Mouse (Mus musculus) embryo, embryonic 9.5 days (tissue): ENCODE measurements around the gene Hist2h2aa2.
"Not testable (repeated sequence)": the region's sequence is repeated elsewhere in the genome, so short reads cannot be mapped to it uniquely, and the experiment has no call there.

ENCODE experiments used
- DNase-seq: peaks from one replicate; pipeline ENCODE4 v3.0.0-alpha.2; 2017; ENCODE audit errors: extremely low spot score

Gene Hist2h2aa2

DNA sequence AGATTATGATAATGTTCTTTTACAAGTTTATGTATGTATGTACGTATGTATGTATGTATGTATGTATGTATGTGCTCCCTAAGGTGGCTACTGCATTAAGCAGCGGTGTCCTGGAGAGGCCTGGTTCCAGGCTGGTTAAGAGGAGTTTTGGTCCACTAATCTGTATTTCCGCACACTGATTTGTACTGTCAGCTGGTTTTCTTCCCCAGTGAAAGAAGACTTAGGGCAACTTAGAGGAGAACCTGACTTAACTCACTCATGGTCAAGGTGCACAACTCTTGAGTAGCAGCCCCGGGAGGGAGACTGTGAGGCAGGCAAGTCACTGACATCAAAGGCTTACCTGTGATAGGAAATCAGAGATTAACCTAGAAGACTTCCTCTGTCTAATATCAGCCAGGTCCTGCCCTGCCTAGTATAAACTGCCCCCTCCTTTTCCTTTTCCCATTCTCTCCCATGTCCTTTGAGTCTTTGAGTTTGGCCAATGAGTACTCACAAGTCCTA, 3.2 kb downstream of the Hist2h2aa2 start:
- no peak for DNase-seq

DNA sequence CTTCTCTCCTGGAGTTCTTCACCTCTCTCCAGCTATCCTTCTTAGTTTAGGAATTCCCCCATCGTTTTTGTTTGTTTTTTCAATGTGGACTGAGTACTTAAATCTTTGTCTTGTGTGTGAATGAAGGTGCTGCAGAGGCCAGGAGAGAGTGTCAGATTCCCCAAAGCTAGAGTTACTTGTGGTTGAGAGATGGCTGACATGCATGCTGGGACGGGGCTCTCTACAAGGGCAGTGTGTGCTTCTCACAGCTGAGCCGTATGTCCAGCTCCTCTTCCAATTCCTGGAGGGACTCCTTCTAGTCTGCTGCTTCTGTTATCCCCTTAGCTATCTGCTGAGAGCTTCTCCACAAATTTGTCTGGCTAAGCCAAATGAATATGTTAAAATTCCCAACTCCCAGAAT, 4.2 kb downstream of the Hist2h2aa2 start:
- DNase-seq = no peak

DNA sequence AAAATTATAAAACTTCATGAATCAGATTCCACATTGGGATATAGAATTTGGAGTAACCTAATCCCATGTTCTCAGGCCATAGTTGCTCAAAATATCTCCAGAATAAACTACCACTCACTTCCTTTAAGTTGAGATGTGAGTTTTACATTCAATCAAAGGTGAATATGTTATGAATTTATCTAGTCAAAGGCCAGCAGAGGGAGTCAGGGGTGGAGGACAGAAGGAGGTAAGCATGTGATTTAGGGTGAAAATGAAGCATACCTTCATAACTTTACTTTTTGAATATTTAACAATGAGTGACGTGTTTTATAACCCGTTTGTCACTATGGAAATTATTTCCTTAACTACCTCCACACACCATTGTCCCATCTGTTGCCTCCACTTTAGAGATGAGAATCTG, 5.2 kb downstream of the Hist2h2aa2 start:
- DNase-seq = no peak

DNA sequence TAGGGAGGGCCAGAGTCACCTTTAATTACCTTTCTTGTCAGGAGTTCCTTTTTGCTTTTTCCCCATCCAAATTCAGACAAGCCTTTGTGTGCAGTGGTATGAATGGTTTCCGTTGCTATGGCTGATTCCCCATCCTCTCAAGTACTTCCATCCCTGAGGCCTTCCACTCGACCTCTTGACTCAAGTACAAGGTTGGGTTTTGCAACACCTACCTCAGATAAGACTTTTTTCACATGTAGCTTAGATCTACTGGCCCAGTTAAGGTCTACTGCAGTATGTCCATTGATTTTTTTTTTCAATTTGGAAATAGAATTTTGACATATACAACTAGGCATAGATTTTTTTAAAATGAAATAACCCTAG, 8.3 kb downstream of the Hist2h2aa2 start:
- DNase-seq = no peak

DNA sequence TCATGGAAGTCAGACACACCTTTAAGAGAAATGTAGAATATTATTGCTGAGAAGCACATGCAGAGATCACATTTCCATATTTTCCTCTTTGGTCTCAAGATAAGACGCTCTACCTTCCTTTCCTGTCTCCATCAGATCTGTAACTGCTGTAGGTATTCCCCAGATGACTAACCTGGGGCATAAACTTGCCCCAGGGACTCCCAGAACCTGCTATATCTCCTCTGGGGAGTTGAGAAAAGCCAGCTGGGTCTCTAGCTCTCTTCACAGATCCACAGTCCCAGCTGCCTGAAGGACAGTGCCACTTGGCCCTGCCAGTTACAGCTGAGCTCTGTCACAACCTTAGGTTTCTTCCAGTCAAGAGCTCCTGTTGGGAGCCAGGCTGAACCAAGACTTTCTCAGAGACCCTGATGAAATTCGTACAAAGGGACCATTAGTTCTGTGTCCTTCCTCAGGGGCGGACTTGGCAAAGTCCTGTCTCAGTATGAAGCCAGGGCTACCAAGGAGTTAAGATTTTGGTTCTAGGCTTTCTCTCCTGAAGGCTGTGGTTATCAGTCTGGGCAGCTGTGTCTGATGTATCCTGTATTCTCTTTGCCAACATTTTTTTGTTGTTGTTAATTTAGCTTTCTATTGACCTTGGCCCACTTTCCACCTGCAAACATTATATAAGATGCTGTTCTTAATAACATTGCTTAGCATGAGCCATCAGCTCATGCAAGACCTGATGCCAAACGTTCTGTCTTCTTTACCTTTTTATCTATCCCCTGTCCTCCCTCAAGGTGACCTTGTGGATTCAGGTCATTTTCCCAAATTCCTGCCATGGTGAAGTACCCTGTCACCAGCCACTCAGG, 8.9 kb downstream of the Hist2h2aa2 start:
- DNase-seq = no peak

DNA sequence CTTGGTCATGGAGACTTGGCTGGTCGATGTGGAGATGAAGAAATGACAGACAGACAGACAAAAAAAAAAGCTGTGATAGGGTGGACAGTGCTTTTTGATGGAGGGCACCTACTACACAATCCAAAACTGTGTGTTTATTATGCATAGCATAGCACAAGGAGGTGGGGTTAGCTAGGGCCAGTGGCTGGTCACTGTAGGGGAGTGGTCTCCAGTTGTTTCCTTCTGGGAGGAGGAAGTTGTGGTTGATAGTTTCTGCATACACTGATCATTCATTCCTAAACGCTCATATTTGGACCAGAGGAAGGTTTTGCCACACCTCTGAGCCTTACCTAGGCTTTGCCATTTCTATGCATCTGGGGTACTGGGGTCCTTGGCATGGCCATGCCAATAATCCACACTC, 9.7 kb downstream of the Hist2h2aa2 start:
- DNase-seq = no peak

DNA sequence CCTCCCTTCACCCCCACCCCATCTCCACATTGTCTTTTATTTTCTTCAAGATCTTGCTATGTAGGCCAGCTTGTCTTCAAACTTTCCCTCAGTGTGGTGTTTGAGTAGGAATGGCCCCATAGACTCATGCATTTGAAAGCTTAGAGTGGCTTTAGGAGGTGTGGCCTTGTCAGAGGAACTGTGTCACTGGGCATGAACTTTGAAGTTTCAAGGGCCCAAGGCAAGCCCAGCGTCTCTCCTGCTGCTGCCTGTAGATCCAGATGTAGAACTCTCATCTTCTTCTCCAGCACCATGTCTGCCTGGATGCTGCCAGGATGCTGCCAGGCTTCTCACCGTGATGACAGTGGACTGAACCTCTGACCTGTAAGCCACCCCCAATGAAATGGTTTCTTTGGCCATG, 11.2 kb downstream of the Hist2h2aa2 start:
- no peak for DNase-seq

DNA sequence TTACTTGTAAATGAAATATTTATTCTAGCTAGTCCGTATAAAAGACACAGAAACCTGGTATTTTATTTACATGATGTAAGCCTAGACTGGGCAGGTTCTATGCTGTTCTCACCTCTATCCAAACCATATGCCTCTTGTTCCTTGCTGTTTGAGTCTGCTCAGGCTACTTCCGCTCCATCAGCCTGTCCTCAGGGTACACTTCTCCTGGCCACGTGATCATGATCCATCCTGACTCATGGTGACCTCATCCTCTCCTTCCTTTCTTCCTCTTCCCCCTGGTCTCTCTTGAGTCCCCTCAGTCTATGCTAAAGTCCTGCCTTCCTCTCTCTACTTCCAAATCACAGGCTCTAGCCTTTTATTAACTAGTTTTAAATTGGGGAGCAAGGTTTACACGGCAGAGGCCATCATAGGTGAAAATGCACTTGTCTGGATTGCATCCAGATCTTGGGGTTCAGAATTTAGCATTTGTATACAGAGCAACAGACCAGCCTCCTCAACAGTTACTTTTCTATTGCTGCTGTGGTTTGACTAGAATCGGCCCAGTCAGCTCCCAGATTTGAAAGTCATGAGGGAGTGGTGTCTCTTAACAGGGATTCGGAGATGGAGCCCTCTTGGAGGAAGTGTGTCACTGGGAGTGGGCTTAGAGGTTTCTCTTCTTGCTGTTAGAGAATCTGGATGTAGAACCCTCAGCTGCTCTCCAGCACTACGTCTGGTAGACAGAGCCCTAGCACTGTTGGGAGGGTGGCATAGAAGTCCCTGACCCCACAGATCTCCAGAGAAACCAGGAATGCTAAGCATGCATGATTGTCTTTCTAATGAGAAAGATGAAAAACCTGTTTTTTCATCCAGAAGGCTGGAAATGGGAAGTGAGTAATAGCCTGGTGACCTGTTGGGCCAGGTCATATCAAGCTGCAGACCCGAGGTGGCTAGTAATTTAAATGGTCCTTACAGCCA, 13.1 kb downstream of the Hist2h2aa2 start:
- DNase-seq = no peak

DNA sequence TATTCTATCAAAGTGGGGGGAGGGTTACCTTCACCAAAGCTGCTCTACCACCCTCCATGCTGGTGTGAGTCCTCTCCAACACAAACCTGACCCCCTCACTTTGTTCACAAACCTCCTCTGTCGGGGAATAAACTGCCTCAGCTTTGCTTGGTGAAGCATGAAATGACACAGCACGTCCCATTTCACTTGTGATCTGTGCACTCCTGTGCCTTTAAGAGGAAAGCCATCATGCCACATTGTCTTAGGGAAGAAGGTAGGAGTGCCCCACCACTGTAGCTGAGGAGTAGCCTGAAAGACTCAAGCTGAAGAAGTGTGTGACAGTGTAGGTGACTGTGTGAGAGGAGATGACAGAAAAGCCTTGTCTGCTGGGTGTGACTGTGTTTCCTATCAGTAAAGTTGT, 14.7 kb downstream of the Hist2h2aa2 start:
- DNase-seq = no peak

DNA sequence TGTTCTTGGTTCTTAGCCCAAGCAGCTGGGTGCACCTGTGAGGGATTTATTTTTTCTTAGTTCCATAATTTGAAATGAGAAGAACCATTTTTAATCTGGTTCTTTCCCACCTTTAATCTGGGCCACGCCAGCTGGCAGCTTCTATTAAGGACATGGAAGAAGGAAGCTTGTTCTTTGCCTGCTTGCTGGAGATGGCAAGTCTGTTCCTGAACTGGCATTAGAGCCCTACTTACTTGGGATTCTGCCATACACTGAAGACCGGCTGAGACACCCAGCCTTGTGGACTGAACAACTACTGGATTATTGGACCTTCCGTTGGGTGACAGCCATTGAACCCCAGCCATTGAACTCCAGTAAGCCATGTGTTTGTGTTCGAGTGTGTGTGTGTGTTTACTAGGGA, 17.3 kb downstream of the Hist2h2aa2 start:
- no peak for DNase-seq

DNA sequence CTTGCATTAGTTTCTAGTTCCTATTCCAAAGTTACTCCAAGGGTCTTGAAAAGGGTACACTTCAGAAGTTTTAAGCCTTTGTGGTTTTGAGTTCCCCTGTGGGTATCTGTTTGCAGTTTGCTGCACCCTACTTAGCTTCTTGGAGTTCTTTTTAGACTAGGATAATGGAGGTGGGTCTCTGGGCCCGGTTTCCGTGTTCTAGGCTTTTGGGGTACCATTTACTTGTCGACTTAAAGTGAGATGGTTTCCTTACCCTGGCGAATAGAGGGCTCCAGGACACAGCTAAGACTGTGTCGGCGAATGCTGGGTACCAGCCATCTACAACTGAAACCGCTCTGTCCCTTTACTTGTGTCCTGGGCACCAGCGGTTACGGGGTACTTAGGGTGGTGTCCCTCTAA, 18.4 kb downstream of the Hist2h2aa2 start:
- DNase-seq = no peak

DNA sequence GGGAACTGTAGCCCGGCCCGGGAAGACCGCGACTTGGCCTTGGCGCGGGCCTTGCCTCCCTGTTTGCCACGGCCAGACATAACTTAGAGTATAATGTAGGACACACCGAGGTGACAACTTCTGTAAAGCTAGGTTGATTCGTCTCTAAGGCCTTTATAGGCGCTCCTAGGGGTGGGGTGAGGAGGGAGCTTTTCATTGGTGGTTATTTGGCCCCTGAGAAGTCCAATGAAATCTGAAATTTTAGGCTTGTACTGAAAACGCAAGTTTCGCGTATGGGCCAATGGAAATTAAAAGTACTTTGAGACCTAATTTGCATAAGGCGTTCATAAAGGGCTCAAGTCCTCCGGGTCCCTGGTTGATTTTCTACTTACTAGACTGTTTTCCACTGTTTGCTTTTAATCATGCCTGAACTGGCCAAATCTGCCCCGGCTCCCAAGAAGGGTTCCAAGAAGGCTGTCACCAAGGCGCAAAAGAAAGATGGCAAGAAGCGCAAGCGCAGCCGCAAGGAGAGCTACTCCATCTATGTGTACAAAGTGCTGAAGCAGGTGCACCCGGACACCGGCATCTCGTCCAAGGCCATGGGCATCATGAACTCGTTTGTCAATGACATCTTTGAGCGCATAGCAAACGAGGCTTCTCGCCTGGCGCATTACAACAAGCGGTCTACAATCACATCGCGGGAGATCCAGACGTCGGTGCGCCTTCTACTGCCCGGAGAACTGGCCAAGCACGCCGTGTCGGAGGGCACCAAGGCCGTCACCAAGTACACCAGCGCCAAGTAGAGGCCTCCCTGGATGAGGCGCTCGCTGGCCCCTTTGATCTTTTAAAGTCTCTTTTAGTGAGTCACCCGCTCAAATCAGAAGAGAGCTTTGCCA, 19.1 kb downstream of the Hist2h2aa2 start, which contains the start of the genes Hist2h2ac and Hist2h2be:
TSS of gene Hist2h2ac (minus strand) at position 116 of the 875 bp plus-strand sequence.
TSS of gene Hist2h2be (plus strand) at position 355 of the 875 bp plus-strand sequence.
- DNase-seq = peak; percentile 94

DNA sequence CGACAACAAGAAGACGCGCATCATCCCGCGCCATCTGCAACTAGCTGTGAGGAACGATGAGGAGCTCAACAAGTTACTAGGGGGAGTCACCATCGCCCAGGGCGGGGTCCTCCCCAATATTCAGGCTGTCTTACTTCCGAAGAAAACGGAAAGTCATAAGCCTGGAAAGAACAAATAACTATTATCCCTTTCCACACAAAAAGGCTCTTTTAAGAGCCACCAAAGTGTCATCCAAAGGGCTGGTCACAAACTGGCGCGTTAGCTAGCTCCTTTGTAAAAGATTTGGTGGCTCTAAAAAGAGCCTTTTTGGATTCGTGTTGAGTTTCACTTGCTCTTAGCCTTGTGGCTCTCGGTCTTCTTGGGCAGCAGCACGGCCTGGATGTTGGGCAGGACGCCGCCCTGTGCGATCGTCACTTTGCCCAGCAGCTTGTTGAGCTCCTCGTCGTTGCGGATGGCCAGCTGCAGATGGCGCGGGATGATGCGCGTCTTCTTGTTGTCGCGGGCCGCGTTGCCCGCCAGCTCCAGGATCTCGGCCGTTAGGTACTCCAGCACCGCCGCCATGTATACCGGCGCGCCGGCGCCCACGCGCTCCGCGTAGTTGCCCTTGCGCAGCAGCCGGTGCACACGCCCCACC, 19.8 kb downstream of the Hist2h2aa2 start:
- peak; percentile 82 for DNase-seq

DNA sequence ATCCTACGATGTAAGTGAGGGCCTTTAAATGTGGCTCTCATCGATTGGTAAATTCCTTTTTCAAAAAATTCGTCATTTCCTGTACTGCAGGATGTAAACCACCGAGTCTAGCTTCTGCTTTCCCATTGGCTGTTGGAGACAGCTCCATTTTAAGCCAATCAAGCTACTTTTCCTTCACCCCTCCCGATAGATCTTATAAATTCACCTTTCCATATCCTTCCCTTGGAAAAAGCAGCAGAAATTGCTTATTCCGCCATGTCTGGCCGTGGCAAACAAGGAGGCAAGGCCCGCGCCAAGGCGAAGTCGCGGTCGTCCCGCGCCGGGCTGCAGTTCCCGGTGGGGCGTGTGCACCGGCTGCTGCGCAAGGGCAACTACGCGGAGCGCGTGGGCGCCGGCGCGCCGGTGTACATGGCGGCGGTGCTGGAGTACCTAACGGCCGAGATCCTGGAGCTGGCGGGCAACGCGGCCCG, 20.4 kb downstream of the Hist2h2aa2 start, which contains the start of the genes Bola1 and Hist2h2ab:
TSS of gene Bola1 (minus strand) at position 49 of the 470 bp plus-strand sequence.
TSS of gene Hist2h2ab (plus strand) at position 205 of the 470 bp plus-strand sequence.
- DNase-seq = peak; percentile 87

DNA sequence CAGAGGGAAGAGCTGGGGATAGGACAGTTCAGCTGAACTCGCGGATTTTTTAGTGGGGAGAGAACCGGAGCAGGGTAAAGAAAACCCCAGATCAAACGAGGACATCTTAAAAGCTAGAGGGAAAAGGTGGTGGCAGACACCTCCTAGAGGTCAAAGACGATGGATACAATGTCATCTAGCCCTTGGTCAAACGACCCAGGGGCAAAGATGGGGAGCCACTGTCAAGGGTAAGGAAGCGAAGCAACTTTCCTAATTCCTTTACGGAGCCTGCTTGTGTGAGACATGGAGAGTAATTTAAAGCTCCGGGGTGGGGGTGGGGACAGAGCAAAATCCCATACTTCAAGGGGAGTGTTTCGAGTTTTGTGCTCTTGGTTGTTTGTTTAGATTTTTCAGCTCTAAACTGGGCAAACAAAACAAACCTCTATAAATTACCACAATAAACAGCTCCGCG, 20.9 kb downstream of the Hist2h2aa2 start:
- DNase-seq = no peak

DNA sequence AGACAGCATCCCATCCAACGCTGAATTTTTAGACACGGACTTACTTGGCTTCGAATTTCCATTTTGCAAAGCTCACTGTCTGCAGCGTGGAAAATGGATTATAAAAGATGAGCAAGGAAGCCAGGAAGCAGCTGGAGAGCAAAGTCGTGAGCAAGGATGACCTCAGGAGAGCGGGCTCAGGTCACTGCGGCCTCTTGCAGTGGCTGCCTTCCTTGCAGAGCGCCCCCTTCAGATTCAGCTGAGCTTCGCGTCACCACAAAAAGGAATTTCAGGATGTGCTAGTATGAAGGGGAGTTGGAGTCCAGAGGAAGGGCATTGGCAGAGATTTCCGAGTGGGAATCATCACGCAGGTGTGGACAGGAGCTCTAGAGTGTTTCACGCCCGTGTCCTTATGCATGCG, 30.8 kb downstream of the Hist2h2aa2 start:
- DNase-seq = no peak

DNA sequence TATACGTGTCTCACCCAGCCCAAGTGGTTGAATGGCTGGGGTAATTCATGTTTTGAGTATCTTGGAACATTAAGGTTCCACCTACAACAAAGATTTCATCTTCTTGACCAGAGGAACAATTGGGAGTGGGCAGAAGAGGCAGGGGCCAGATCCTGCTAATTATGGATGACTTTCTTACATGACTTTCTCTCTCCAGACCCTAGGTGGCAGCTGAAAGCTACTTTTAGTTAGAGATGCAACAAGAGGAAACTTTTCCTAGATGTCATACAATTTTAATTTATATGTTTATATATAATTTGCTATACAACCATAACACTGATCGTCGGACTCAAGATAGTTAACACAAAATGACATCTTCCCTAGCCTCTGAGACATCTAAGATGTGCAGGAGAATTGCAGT, 32.3 kb downstream of the Hist2h2aa2 start:
- no peak for DNase-seq

DNA sequence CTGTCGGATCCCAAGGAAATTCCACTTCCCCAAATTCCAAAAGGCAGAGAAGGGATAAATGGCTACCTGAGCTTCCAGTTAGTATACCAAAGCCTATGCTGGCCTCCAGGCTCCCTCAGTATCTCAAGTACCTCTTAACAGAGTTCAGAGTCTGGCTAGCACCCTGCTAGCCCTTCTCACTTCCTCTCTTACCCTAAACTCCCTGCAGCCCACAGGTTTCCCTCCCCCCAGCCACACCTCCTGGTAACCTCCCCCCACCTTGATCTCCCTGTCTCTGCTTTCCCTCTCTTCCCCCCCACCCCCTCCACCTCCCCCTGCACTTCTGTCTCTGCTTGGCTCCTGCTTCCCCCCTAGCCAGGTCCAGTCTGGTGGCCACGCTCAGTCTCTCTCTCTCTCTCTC, 40.3 kb downstream of the Hist2h2aa2 start:
- no peak for DNase-seq

DNA sequence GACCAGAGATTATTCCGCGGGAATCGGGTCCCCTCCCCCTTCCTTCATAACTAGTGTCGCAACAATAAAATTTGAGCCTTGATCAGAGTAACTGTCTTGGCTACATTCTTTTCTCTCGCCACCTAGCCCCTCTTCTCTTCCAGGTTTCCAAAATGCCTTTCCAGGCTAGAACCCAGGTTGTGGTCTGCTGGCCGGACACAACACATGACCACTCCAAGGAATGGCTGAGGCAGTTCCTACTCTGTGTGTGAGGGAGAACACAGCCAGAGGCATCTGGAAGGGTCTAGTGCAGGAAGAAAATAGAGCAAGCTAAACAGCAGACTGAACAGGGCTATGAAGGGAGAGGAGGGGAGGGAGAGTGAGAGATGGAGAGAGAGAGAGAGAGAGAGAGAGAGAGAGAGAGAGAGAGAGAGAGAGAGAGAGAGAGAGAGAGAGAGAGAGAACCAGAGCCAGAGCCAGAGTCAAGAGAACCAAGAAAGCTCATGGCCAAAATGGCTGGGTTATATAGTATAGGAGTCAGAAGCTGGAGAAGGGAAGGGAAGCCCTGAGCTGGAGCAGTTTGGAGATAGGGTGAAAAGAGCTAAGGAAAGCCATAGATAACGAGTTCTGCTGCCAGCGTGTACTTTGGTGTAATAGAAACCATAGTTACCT, 41.4 kb downstream of the Hist2h2aa2 start:
- not testable (repeated sequence) for DNase-seq

DNA sequence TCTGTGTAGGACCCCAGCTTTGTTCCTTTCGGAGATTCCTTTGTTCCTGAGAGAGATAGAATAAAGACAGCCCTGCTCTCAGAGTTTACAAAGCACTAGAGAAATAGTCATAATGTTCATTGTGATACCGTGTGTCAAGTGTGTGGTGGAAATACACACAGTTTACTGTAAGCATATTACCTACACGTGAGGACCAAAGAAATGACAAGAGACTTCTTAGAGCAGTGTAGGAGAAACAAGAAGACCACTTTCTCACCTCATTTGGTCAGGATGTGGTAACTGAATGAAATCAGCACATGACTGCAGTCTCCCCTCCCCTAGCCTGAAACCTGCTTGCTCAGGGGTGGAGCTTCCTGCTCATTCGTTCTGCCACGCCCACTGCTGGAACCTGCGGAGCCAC, 41.9 kb downstream of the Hist2h2aa2 start:
- DNase-seq = no peak
